Comparison of ENCODE assay signal across 9 mouse cellular contexts in genomic region chr1:156781076-156781741, GRCm38 (mm10). TPM values are rescaled to one million over a fixed set of nuclear protein-coding genes. Genes with fewer than 3 reads are reported as not detected.
A peak's percentile ranks its signal among the peaks of the same experiment; 100 is the strongest.
DNase-seq lines count a peak whose midpoint lies in the region; ATAC-seq and TF ChIP-seq lines count a peak whose summit lies in the region.
"Had no signal": no experiment of that assay in that cellular context is flagged by ENCODE, and none has a peak within 500 bp of the region (broad histone marks: within the 10 kb centered on the region; RNA-seq: fewer than 3 reads in every experiment).

No protein-coding gene starts in this region.

- peak; percentile 29 to 35 for DNase-seq in layer of hippocampus, postnatal 36 days
- DNase-seq in layer of hippocampus, adult 9-10 months (ENCODE audit: low spot score): no peak
- no peak for DNase-seq in forebrain, embryonic 11.5 days (ENCODE audit: low spot score)
- peak; percentile 59 for DNase-seq in ovary, postnatal 14 days (ENCODE audit: low spot score)
- DNase-seq in thymus, adult 2 months: no peak

- WGBS in forebrain, embryonic 11.5 days: 18% methylated on average over 12 of the region's 12 CpGs
- WGBS in heart, embryonic 16.5 days: 41% methylated on average over 12 of the region's 12 CpGs
- 6% methylated on average over 12 of the region's 12 CpGs for WGBS in limb, embryonic 13.5 days
- WGBS in thymus, adult 2 months: 84% methylated on average over 12 of the region's 12 CpGs

- peak overlapping the region; percentile 41; the same call in 1 of the 2 replicates for H3K27ac ChIP-seq in forebrain, embryonic 11.5 days (ENCODE audit: low read depth, low read length)
- peak overlapping the region; percentile 91 for H3K27ac ChIP-seq in heart, embryonic 16.5 days (ENCODE audit: low read length)
- peak overlapping the region; percentile 95 for H3K27ac ChIP-seq in limb, embryonic 13.5 days
- no peak overlapping the region for H3K27ac ChIP-seq in thymus, adult 2 months (ENCODE audit: control insufficient read depth, insufficient read depth, low read length)

- H3K9me3 ChIP-seq in forebrain, embryonic 11.5 days (ENCODE audit: control insufficient read depth, low read length): no peaks in the 10 kb centered on the region
- H3K9me3 ChIP-seq in heart, embryonic 16.5 days (replicated peaks; ENCODE audit: control insufficient read depth, low read length): no peaks in the 10 kb centered on the region
- no peaks in the 10 kb centered on the region for H3K9me3 ChIP-seq in limb, embryonic 13.5 days
- H3K9me3 ChIP-seq: G1E had no signal

- H3K4me2 ChIP-seq in forebrain, embryonic 11.5 days (ENCODE audit: low read depth, low read length, severe bottlenecking): no peak overlapping the region; the same call in 1 of the 2 replicates
- H3K4me2 ChIP-seq in heart, embryonic 16.5 days (ENCODE audit: low read depth, low read length): peak overlapping the region; percentile 1; the same call in 1 of the 2 replicates
- H3K4me2 ChIP-seq in limb, embryonic 13.5 days (replicated peaks): peak overlapping the region; percentile 39

- ATAC-seq in forebrain, embryonic 11.5 days (replicated peaks; ENCODE audit: low FRiP score): no peak
- peak; percentile 53 for ATAC-seq in heart, embryonic 16.5 days (replicated peaks; ENCODE audit: extremely low read depth, insufficient read depth, low FRiP score)
- peak; percentile 84 for ATAC-seq in limb, embryonic 13.5 days (ENCODE audit: low FRiP score, low read depth)
- no peak for ATAC-seq in megakaryocyte-erythroid progenitor cell, adult 5-6 weeks (replicated peaks; ENCODE audit: low FRiP score, low TSS enrichment, poor library complexity, severe bottlenecking)

- no peaks in the 10 kb centered on the region for H3K27me3 ChIP-seq in forebrain, embryonic 11.5 days (ENCODE audit: control insufficient read depth, insufficient read depth, low read length)
- H3K27me3 ChIP-seq in heart, embryonic 16.5 days (ENCODE audit: control insufficient read depth, insufficient read depth, low read length): no peaks in the 10 kb centered on the region
- H3K27me3 ChIP-seq in limb, embryonic 13.5 days: no peaks in the 10 kb centered on the region
- no peaks in the 10 kb centered on the region for H3K27me3 ChIP-seq in thymus, adult 2 months (ENCODE audit: control insufficient read depth, insufficient read depth, low read length)

- no peak overlapping the region; the same call in 1 of the 2 replicates for H3K9ac ChIP-seq in forebrain, embryonic 11.5 days (ENCODE audit: low read length)
- peak overlapping the region; percentile 12; the same call in 1 of the 2 replicates for H3K9ac ChIP-seq in heart, embryonic 16.5 days (ENCODE audit: low read length)
- no peak overlapping the region; the same call in 1 of the 2 replicates for H3K9ac ChIP-seq in limb, embryonic 13.5 days

- H3K4me3 ChIP-seq in forebrain, embryonic 11.5 days (ENCODE audit: low read depth, low read length): no peak overlapping the region
- no peak overlapping the region for H3K4me3 ChIP-seq in heart, embryonic 16.5 days (ENCODE audit: low read length)
- no peak overlapping the region for H3K4me3 ChIP-seq in limb, embryonic 13.5 days
- H3K4me3 ChIP-seq in thymus, adult 2 months (ENCODE audit: control insufficient read depth, insufficient read depth, low read length): no peak overlapping the region

- peaks cover 26% of the 10 kb centered on the region for H3K4me1 ChIP-seq in forebrain, embryonic 11.5 days (replicated peaks; ENCODE audit: control insufficient read depth, insufficient read depth, low read length)
- H3K4me1 ChIP-seq in heart, embryonic 16.5 days (ENCODE audit: control insufficient read depth, insufficient read depth, low read length): peaks cover 30% of the 10 kb centered on the region
- peaks cover 72% of the 10 kb centered on the region for H3K4me1 ChIP-seq in limb, embryonic 13.5 days
- no peaks in the 10 kb centered on the region for H3K4me1 ChIP-seq in thymus, adult 2 months (replicated peaks; ENCODE audit: control insufficient read depth, insufficient read depth, low read length)

- no peaks in the 10 kb centered on the region for H3K36me3 ChIP-seq in forebrain, embryonic 11.5 days (ENCODE audit: control insufficient read depth, insufficient read depth, low read length)
- H3K36me3 ChIP-seq in heart, embryonic 16.5 days (ENCODE audit: control insufficient read depth, insufficient read depth): no peaks in the 10 kb centered on the region
- no peaks in the 10 kb centered on the region for H3K36me3 ChIP-seq in limb, embryonic 13.5 days
- H3K36me3 ChIP-seq in thymus, adult 2 months (ENCODE audit: control insufficient read depth, insufficient read depth, low read length): no peaks in the 10 kb centered on the region
- H3K36me3 ChIP-seq: G1E had no signal

- no peak for TF ChIP-seq POLR2A in thymus, adult 2 months (IDR thresholded peaks at IDR 0.05; ENCODE audit: control insufficient read depth, extremely low read depth, insufficient read depth, low read length, poor library complexity)

- TF ChIP-seq CTCF in thymus, adult 2 months (IDR thresholded peaks at IDR 0.05; ENCODE audit: borderline replicate concordance, control insufficient read depth, extremely low read depth, insufficient read depth, low read length, poor library complexity): no peak

RNA-seq across cellular contexts. Expression of gene Angptl1, which starts 57.2 kb away (rescaled TPM):
- total RNA-seq in layer of hippocampus, postnatal 36 days (2021): 1 to 10 TPM in 1 of 2 experiments, under 1 TPM in 1; 0.75 to 1.1 TPM
- polyA plus RNA-seq in forebrain, embryonic 11.5 days (2014; fragmentation: Nextera tagmentation; extraction: Ambion mirVana): 1.3 and 1.6 TPM in 2 replicates
- 3.0 and 3.8 TPM in 2 replicates for polyA plus RNA-seq in heart, embryonic 16.5 days (2015; fragmentation: Nextera tagmentation; extraction: Ambion mirVana)
- polyA plus RNA-seq in limb, embryonic 13.5 days (2015; fragmentation: Nextera tagmentation; extraction: Ambion mirVana): 60.4 and 66.1 TPM in 2 replicates
- polyA plus RNA-seq in thymus, adult 2 months (2012; rRNA removed): 0.22 and 0.32 TPM in 2 replicates
- not detected in 2 replicates for total RNA-seq in megakaryocyte-erythroid progenitor cell, adult 5-6 weeks (2014; fragmentation: Nextera tagmentation)
- total RNA-seq in megakaryocyte-erythroid progenitor cell, adult 5-6 weeks (2017): not detected in 2 replicates
- polyA plus RNA-seq: G1E had no signal

Comparison
In these comparisons a context has a peak if more than half of its experiments do, and no peak if none do; other contexts are left out.
1. DNase-seq: peak in layer of hippocampus, postnatal 36 days (2 of 2) and ovary, postnatal 14 days (single experiment); none in layer of hippocampus, adult 9-10 months (single experiment), forebrain, embryonic 11.5 days (single experiment) and thymus, adult 2 months (single experiment).
2. ATAC-seq: peak in heart, embryonic 16.5 days (single experiment) and limb, embryonic 13.5 days (single experiment); none in forebrain, embryonic 11.5 days (single experiment) and megakaryocyte-erythroid progenitor cell, adult 5-6 weeks (single experiment).
3. RNA of gene Angptl1, which starts 57.2 kb away (polyA plus RNA-seq): 60.4 to 66.1 TPM in limb, embryonic 13.5 days; 3.0 to 3.8 TPM in heart, embryonic 16.5 days, 1.3 to 1.6 TPM in forebrain, embryonic 11.5 days and 0.22 to 0.32 TPM in thymus, adult 2 months; every median in the first group is over 10 times any median in the second.